Mouse (Mus musculus) lung, postnatal 14 days (tissue): ENCODE measurements around the gene Fbxl20.
"Not testable (repeated sequence)": the region's sequence is repeated elsewhere in the genome, so short reads cannot be mapped to it uniquely, and the experiment has no call there.

ENCODE experiments used
- DNase-seq: peaks from one replicate; pipeline ENCODE4 v3.0.0; 2021

Fbxl20 gene

DNA sequence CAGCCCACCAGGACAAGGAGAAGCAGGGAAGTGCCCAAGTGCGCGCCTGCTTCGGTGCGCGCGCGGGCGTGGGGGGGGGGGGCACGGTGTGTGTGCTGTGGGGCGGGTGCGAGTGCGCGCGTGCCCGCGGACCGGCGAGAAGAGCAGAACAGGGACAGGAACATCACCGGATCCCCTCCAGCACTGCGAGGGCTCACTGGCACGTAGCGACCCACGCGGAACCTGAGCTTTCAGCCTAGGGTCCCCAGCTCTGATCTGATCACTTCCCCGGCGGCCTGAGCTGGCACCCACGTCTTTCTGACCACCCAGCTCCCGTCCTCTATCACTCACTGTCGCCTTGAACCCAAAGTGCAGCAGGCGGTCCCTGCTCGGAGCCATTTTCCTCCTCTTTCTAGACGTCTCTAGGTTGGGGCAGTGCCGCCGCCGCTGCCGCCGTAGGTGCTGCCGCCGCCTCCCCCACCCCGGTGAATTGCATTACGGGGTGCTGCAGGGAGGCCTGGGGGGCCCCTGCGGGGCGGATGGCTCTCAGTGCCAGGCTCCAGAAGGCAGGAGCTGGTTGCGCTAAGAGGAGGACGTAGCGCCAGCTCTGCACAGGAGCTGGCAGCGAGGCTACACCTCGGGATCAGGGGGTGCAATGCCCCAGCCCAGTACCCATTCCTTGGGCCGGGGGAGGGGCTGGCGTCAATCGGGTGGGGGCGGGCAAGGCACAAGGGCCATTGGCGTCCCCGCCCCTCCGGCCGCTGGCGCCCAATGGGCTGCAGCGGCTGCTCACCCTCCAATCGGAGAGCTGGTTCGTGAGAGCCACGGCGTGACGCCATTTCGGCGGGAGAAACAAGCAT is at the start of gene Fbxl20:
Fbxl20 (minus strand) TSS at position 618 of the 839 bp plus-strand sequence.
- DNase-seq: peak; percentile 94

- peak; percentile 93 for DNase-seq
These were observed 43.0 kb upstream of the Fbxl20 start, which contains the start of gene Med1 for GRCm38 (mm10) chr11:98192901-98193805. Gene Med1, minus strand, starts transcription at chr11:98193293.

DNA sequence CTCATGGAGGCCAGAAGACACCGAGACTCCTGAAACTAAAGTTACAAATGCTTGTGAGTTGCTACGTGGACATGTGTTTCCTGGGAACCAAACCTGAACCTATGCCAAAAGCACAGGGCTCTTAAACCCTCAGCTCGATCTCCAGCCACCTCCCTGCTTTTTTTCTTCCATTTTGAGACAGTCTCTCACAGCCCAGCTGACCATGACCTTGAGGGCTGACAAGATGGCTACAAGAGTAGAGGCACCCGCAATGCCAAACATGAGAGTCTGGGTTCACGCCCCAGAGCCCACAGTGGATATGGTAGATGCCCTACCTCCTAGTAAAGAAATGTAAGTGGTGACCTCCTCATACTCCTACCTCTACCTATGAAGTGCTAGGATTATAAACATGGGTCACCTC is 40.6 kb upstream of the Fbxl20 start:
- DNase-seq: no peak

GRCm38 (mm10) chr11:98187640-98188395 is 37.6 kb upstream of the Fbxl20 start:
- peak; percentile 42 for DNase-seq

DNA sequence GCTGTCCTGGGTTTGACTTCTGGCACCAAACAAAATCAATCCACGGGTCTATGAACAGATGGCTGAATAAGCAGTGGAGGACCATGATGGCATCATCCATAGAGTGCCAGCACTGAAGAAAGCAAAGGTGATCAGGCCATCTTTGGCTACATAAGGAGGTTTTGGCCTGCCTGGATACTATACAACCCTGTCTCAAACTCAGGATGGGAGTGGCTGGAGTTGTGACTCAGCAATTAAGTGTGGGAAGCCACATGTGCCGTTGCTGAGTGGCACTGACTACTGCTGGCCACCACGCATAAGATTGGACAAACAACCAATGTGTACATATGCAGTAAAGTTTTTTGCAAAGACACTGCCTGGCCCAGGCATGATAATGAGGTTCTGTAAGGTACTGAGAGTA is 31.9 kb upstream of the Fbxl20 start:
- not testable (repeated sequence) for DNase-seq

- DNase-seq: no peak
These were observed 18.2 kb upstream of the Fbxl20 start for GRCm38 (mm10) chr11:98168400-98168799.

- DNase-seq: no peak
These were observed 4.9 kb upstream of the Fbxl20 start for GRCm38 (mm10) chr11:98155094-98155493.

DNA sequence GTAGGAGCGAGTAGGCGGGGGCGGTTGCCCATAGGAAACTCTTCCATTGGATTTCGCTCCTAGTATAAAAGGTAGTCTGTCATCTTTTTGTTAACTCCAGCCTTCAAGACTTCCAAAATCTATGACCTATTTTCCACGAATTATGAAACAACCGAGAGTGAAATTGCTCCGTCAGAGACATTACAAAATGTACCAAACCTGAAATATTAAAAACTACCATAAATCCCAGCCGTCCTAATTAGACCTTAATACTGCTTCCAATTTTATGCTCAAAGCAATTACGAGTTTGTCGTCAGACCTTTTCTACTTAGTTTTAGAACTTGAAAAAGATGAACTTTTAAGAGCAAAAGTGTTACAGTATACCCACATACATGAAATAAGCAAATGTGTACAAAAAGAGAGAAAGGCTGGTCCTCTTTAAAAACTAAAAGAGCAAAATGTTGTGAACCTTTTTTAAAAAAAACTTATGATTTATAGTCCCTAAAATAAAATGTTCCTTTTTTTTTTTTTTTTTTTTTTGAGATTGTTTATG is 488 bp upstream of the Fbxl20 start:
- no peak for DNase-seq

DNA sequence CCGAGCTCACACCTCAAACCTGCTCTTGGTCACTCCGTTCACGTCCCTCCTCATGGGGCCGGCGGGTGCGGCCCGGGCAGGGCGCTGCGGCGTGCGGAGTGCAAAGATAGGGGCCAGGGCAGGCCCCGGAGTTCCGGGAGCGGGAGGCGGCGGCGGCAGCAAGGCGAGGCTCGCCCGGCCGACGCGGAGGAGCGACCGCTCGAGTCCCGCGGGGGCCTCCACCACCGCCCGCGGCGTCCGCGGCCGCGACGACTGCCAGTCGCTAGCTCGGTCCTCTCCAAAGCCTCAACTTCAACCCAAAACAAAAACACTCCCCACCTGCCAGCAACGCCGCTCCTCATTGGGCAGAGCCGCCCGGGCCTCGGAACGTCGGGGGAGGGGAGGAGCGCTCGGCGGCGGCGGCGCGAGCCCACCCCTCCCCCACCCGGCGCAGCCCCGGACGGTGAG is 876 bp downstream of the Fbxl20 start:
- DNase-seq: peak; percentile 95

GRCm38 (mm10) chr11:98148551-98149301 is 1.5 kb downstream of the Fbxl20 start:
- peak; percentile 44 for DNase-seq

DNA sequence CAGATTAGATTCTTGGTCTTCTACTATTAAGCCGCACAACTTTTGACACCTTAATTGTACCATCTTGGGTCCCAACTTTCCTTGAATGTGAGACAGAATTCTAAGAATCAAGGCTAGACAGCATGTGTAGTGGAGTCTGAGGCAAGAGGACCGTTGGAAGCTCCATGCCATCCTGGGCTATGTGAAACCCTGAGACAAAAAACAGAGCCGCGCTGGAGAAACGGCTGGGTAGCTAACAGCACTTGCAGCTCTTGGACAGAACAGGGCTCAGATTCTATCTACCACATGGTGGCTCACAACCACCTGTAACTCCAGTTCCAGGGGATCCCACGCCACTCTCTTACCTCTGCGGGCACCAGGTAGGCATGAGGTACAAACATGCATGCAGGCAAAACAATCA is 4.3 kb downstream of the Fbxl20 start:
- no peak for DNase-seq

DNA sequence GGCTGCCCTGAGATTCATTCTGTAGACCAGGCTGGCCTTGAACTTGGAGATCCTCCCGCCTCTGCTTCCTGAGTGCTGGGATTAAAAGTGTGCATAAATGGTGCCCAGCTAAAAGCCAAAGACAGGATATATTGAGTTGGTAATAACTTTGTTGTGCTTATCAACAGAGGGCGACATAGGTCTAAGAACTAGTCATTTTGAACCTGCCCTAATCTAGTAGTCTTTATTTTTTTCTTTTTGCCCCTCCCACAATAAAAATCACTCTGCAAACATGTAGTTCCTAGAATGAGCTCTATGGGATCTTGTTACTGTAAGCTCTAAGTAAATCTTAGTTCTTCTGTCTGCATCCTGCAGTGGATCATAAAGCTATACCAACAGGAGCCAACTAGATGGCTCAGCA is 7.7 kb downstream of the Fbxl20 start:
- no peak for DNase-seq

DNA sequence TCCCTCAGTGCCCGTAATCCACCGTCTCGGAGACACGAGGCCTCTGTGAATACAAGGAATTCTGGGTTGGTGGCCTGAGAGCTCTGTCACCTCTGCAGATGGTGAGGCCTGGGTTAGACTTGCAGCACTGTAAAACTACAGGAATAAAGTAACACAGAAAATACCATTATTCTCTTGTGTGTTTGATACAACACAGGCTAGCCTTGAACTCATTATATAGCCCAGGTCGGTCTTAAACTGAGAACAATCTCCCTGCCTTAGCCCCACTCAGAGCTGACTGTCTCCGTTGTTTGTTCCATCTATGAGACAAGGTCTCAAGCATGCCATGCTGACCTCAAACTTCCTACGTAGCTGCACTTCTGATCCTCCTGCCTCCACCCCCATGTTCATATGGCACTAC is 11.3 kb downstream of the Fbxl20 start:
- no peak for DNase-seq

GRCm38 (mm10) chr11:98137836-98138235 is 12.4 kb downstream of the Fbxl20 start:
- no peak for DNase-seq

DNA sequence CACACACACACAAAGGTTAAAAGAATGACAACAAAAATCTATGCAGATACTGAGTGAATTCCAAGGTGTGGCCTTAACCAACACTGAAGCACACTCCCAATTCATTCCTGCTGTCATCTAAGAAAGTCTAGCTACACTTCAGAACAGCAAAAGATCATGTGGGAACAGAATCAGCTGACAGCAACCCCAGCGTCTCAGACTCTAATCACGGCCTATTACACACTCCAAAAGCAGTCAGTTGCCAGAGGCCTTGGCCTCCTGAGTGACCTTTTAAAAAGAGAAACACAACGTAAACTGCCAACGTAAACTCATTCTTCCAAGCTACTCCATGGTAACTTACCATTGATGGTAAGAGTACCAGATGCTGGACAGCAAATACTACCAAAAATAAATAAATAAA is 15.3 kb downstream of the Fbxl20 start:
- DNase-seq: no peak

- DNase-seq: no peak
These were observed 26.8 kb downstream of the Fbxl20 start for GRCm38 (mm10) chr11:98123424-98123823.

DNA sequence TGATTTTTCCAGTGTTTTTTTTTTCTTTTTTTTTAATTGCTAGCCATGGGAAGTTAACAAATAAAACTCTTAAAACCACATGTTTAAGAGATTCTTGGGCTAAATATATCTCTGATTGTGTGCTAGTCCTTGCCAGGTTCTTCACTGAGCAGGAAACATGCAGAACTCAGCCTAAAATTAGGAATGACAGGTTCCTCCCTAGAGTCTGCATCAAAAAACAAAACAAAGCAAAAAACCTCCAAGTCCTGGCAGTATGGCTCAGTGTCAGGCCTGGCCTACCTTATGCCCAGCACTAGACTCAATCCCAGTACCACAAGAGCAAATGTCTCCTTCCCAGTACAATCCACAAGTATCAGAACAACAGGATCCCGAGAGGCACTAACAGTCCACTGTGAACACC is 35.8 kb downstream of the Fbxl20 start:
- DNase-seq: no peak

GRCm38 (mm10) chr11:98113504-98113903 is 36.7 kb downstream of the Fbxl20 start:
- DNase-seq: no peak

- no peak for DNase-seq
These were observed 40.5 kb downstream of the Fbxl20 start for GRCm38 (mm10) chr11:98109706-98110105.

DNA sequence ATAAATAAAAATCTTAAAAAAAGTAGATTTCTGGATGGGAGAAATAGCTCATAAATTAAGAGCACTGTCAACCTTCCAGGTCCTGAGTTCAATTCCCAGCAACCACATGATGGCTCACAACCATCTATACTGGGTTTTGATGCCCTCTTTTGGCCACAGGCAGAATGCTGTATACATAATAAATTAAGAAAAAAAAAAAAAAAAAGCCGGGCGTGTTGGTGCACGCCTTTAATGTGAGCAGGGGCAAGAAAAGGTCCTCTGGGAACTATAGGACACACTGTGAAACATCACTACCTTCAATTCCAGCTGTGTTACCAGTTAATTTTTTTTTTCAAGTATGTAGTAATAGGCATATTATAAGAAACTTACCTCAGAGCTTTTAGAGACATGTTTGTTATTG is 48.9 kb downstream of the Fbxl20 start:
- no peak for DNase-seq

GRCm38 (mm10) chr11:98090583-98090982 is 59.6 kb downstream of the Fbxl20 start:
- no peak for DNase-seq

DNA sequence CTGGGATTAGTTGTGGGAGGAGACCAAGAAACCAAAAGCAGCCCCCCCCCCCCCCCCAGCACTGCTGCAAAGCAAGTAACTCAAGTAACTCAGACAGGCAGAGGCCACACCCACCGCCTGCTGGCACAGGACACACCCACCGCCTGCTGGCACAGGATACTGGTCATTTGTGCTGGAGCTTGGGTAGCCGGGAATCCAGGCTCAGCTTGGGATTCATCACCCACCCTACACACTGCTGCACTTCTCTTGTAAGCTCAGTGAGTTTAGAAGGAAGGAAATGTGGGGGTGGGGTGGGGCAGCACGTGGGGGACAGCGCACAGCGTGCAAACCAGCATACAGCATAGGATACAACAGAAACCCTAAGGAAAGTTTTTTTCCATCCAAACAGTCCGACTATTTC is 62.0 kb downstream of the Fbxl20 start:
- DNase-seq: peak; percentile 34
